Mouse (Mus musculus) embryonic fibroblast, embryonic 13.5 days (primary cell): Measurements from ENCODE around the gene Arhgef6. TPM values are rescaled to one million over a fixed set of nuclear protein-coding genes. Genes with fewer than 3 reads are reported as not detected.

ENCODE experiments used
- H3K27ac ChIP-seq: 2 replicates; pipeline ENCODE4 v1.5.1; 2012; ENCODE audit warnings: low read length, control low read depth, inconsistent platforms; ENCODE audit not compliant: insufficient read depth
- H3K4me1 ChIP-seq: 2 replicates; pipeline ENCODE4 v1.6.1; 2011; ENCODE audit warnings: low read length; ENCODE audit not compliant: control insufficient read depth, insufficient read depth
- H3K4me3 ChIP-seq: 2 replicates; pipeline ENCODE4 v1.5.1; 2011; ENCODE audit warnings: mild to moderate bottlenecking, control low read depth, low read length; ENCODE audit not compliant: insufficient read depth
- CTCF ChIP-seq: IDR thresholded peaks from 2 replicates; pipeline ENCODE4 v1.5.1; 2011; ENCODE audit warnings: mild to moderate bottlenecking, control low read depth, low read length, moderate library complexity, borderline replicate concordance; ENCODE audit not compliant: insufficient read depth
- POLR2A ChIP-seq: IDR thresholded peaks from 2 replicates; pipeline ENCODE4 v1.6.1; 2011; ENCODE audit warnings: low read depth, mild to moderate bottlenecking, control low read depth, low read length, moderate library complexity
- polyA plus RNA-seq: library from polyadenylated mRNA; stranded (reverse); fragments of >200 nt; gene quantifications from 2 replicates; pipeline ENCODE4 v1.2.4, GENCODE M21; 2011; ENCODE audit warnings: low read depth; ENCODE audit not compliant: missing spikeins, insufficient read length

The Arhgef6 gene
- polyA plus RNA-seq, 1 experiment = 11.4 TPM

GRCm38 (mm10) chrX:57253329-57254055, 85.0 kb downstream of the Arhgef6 start:
- H3K4me3 ChIP-seq = no peak overlapping the region
- H3K27ac ChIP-seq = no peak overlapping the region
- TF ChIP-seq CTCF = no peak
- no peak for TF ChIP-seq POLR2A
- no peaks in the 10 kb centered on the region for H3K4me1 ChIP-seq

- TF ChIP-seq POLR2A (no peak), CTCF (no peak)
- Histone ChIP-seq H3K27ac (no peak overlapping the region), H3K4me1 (no peaks in the 10 kb centered on the region), H3K4me3 (no peak overlapping the region)
Measured at GRCm38 (mm10) chrX:57238572-57238971, 100.0 kb downstream of the Arhgef6 start.

- Histone ChIP-seq H3K4me3 (no peak overlapping the region), H3K4me1 (no peaks in the 10 kb centered on the region), H3K27ac (no peak overlapping the region)
- TF ChIP-seq POLR2A (no peak), CTCF (no peak)
Measured at GRCm38 (mm10) chrX:57235982-57236381, 102.5 kb downstream of the Arhgef6 start.

- no peak overlapping the region for H3K4me3 ChIP-seq
- no peak overlapping the region for H3K27ac ChIP-seq
- H3K4me1 ChIP-seq = no peaks in the 10 kb centered on the region
- TF ChIP-seq CTCF (no peak), POLR2A (no peak)
Measured at GRCm38 (mm10) chrX:57233596-57233995, 104.9 kb downstream of the Arhgef6 start.

- H3K4me1 ChIP-seq = no peaks in the 10 kb centered on the region
- no peak for TF ChIP-seq CTCF
- no peak for TF ChIP-seq POLR2A
- no peak overlapping the region for H3K4me3 ChIP-seq
- H3K27ac ChIP-seq = no peak overlapping the region
Measured at GRCm38 (mm10) chrX:57228178-57228577, 110.4 kb downstream of the Arhgef6 start.

- Histone ChIP-seq H3K4me1 (no peaks in the 10 kb centered on the region), H3K4me3 (no peak overlapping the region), H3K27ac (no peak overlapping the region)
- TF ChIP-seq POLR2A (no peak), CTCF (no peak)
Measured at GRCm38 (mm10) chrX:57223301-57223700, 115.2 kb downstream of the Arhgef6 start.

GRCm38 (mm10) chrX:57221881-57222280, 116.6 kb downstream of the Arhgef6 start:
- Histone ChIP-seq H3K27ac (no peak overlapping the region), H3K4me1 (no peaks in the 10 kb centered on the region), H3K4me3 (no peak overlapping the region)
- TF ChIP-seq CTCF (no peak), POLR2A (no peak)

GRCm38 (mm10) chrX:57219563-57219962, 119.0 kb downstream of the Arhgef6 start:
- no peak for TF ChIP-seq CTCF
- no peak for TF ChIP-seq POLR2A
- Histone ChIP-seq H3K4me1 (no peaks in the 10 kb centered on the region), H3K27ac (no peak overlapping the region), H3K4me3 (no peak overlapping the region)

GRCm38 (mm10) chrX:57216271-57216670, 122.3 kb downstream of the Arhgef6 start:
- H3K4me3 ChIP-seq = no peak overlapping the region
- TF ChIP-seq CTCF = no peak
- no peaks in the 10 kb centered on the region for H3K4me1 ChIP-seq
- no peak overlapping the region for H3K27ac ChIP-seq

- Histone ChIP-seq H3K27ac (no peak overlapping the region), H3K4me3 (no peak overlapping the region), H3K4me1 (no peaks in the 10 kb centered on the region)
- TF ChIP-seq CTCF = no peak
- TF ChIP-seq POLR2A = no peak
Measured at GRCm38 (mm10) chrX:57215495-57215894, 123.0 kb downstream of the Arhgef6 start.

GRCm38 (mm10) chrX:57212862-57213261, 125.7 kb downstream of the Arhgef6 start:
- TF ChIP-seq CTCF = no peak
- TF ChIP-seq POLR2A = no peak
- Histone ChIP-seq H3K27ac (no peak overlapping the region), H3K4me3 (no peak overlapping the region), H3K4me1 (no peaks in the 10 kb centered on the region)
